ENCODE assay signal across 10 mouse cellular contexts in genomic region chrX:72788773-72789557, GRCm38 (mm10). TPM values are rescaled to one million over a fixed set of nuclear protein-coding genes. Genes with fewer than 3 reads are reported as not detected.
DNase-seq lines count a peak whose midpoint lies in the region; ATAC-seq lines count a peak whose summit lies in the region.
"Had no signal": no experiment of that assay in that cellular context is flagged by ENCODE, and none has a peak within 500 bp of the region (broad histone marks: within the 10 kb centered on the region; RNA-seq: fewer than 3 reads in every experiment).

No protein-coding gene starts in this region.

- no peaks in the 10 kb centered on the region for H3K27me3 ChIP-seq in neural tube, embryonic 11.5 days (ENCODE audit: control insufficient read depth, insufficient read depth, low read length)
- H3K27me3 ChIP-seq in hindbrain, embryonic 10.5 days (ENCODE audit: insufficient read depth, poor library complexity, severe bottlenecking): no peaks in the 10 kb centered on the region
- H3K27me3 ChIP-seq in midbrain, embryonic 11.5 days (ENCODE audit: control insufficient read depth, insufficient read depth, low read length): no peaks in the 10 kb centered on the region
- no peaks in the 10 kb centered on the region for H3K27me3 ChIP-seq in heart, embryonic 10.5 days (ENCODE audit: insufficient read depth, poor library complexity, severe bottlenecking)
- H3K27me3 ChIP-seq: embryonic facial prominence, embryonic 12.5 days had no signal

- no peaks in the 10 kb centered on the region for H3K9me3 ChIP-seq in neural tube, embryonic 11.5 days (ENCODE audit: control insufficient read depth, low read length)
- no peaks in the 10 kb centered on the region for H3K9me3 ChIP-seq in hindbrain, embryonic 10.5 days
- H3K9me3 ChIP-seq in midbrain, embryonic 11.5 days (ENCODE audit: control insufficient read depth, low read length): no peaks in the 10 kb centered on the region
- H3K9me3 ChIP-seq in heart, embryonic 10.5 days: no peaks in the 10 kb centered on the region
- H3K9me3 ChIP-seq: embryonic facial prominence, embryonic 12.5 days had no signal

- H3K27ac ChIP-seq in neural tube, embryonic 11.5 days (ENCODE audit: low read depth, low read length): no peak overlapping the region
- H3K27ac ChIP-seq in hindbrain, embryonic 10.5 days: no peak overlapping the region
- H3K27ac ChIP-seq in midbrain, embryonic 11.5 days (ENCODE audit: low read depth, low read length): no peak overlapping the region
- no peak overlapping the region for H3K27ac ChIP-seq in heart, embryonic 10.5 days
- H3K27ac ChIP-seq: embryonic facial prominence, embryonic 12.5 days; macrophage had no signal

- H3K4me3 ChIP-seq in neural tube, embryonic 11.5 days (ENCODE audit: low read depth, low read length): no peak overlapping the region
- H3K4me3 ChIP-seq in hindbrain, embryonic 10.5 days: no peak overlapping the region
- no peak overlapping the region for H3K4me3 ChIP-seq in midbrain, embryonic 11.5 days (ENCODE audit: low read depth, low read length)
- no peak overlapping the region for H3K4me3 ChIP-seq in heart, embryonic 10.5 days
- H3K4me3 ChIP-seq: embryonic facial prominence, embryonic 12.5 days had no signal

- 0 out of 2 replicates have a peak, but pooled peaks have one; percentile 41 for ATAC-seq in neural tube, embryonic 11.5 days (ENCODE audit: insufficient read depth, low FRiP score, low TSS enrichment)
- peak; percentile 77; the same call in 1 of the 2 replicates for ATAC-seq in midbrain, embryonic 11.5 days (ENCODE audit: low FRiP score)

- no peak overlapping the region for H3K4me2 ChIP-seq in neural tube, embryonic 11.5 days (ENCODE audit: low read depth)
- H3K4me2 ChIP-seq in midbrain, embryonic 11.5 days: no peak overlapping the region
- H3K4me2 ChIP-seq: embryonic facial prominence, embryonic 12.5 days had no signal

- DNase-seq in neural tube, embryonic 11.5 days (ENCODE audit: low spot score): peak; percentile 13
- DNase-seq in neural tube, embryonic 10.5 days (ENCODE audit: extremely low spot score, low spot score): no peak
- DNase-seq in hindbrain, embryonic 10.5 days (ENCODE audit: low spot score): peak; percentile 18
- DNase-seq in midbrain, embryonic 11.5 days (ENCODE audit: low spot score, missing footprints): no peak
- no peak for DNase-seq in natural killer cell, adult 2 months (ENCODE audit: low spot score in 2 of 2)
- DNase-seq in adrenal gland, adult 8-10 months: no peak
- no peak for DNase-seq in heart, embryonic 10.5 days (ENCODE audit: low spot score)
- no peak for DNase-seq in kidney, adult 9 months

- H3K4me1 ChIP-seq in neural tube, embryonic 11.5 days (ENCODE audit: control insufficient read depth, insufficient read depth, low read length): no peaks in the 10 kb centered on the region
- no peaks in the 10 kb centered on the region; the same call in 1 of the 2 replicates for H3K4me1 ChIP-seq in hindbrain, embryonic 10.5 days (replicated peaks)
- H3K4me1 ChIP-seq in midbrain, embryonic 11.5 days (ENCODE audit: control insufficient read depth, insufficient read depth, low read length): no peaks in the 10 kb centered on the region
- no peaks in the 10 kb centered on the region for H3K4me1 ChIP-seq in heart, embryonic 10.5 days
- H3K4me1 ChIP-seq: embryonic facial prominence, embryonic 12.5 days had no signal

- no peaks in the 10 kb centered on the region for H3K36me3 ChIP-seq in neural tube, embryonic 11.5 days (ENCODE audit: control insufficient read depth, insufficient read depth, low read length)
- H3K36me3 ChIP-seq in hindbrain, embryonic 10.5 days: no peaks in the 10 kb centered on the region
- H3K36me3 ChIP-seq in midbrain, embryonic 11.5 days (ENCODE audit: control insufficient read depth, insufficient read depth, low read length): no peaks in the 10 kb centered on the region
- no peaks in the 10 kb centered on the region for H3K36me3 ChIP-seq in heart, embryonic 10.5 days
- H3K36me3 ChIP-seq: embryonic facial prominence, embryonic 12.5 days had no signal

- H3K9ac ChIP-seq in neural tube, embryonic 11.5 days (ENCODE audit: low read length): no peak overlapping the region
- H3K9ac ChIP-seq in midbrain, embryonic 11.5 days (ENCODE audit: low read length): no peak overlapping the region
- H3K9ac ChIP-seq: embryonic facial prominence, embryonic 12.5 days had no signal

- WGBS in neural tube, embryonic 11.5 days: 36% methylated on average over 1 of the region's 1 CpGs
- WGBS in hindbrain, embryonic 10.5 days: 21% methylated on average over 1 of the region's 1 CpGs
- 35% methylated on average over 1 of the region's 1 CpGs for WGBS in midbrain, embryonic 11.5 days
- WGBS in heart, embryonic 10.5 days: 50% methylated on average over 1 of the region's 1 CpGs

RNA-seq across cellular contexts. Expression of gene Gabrq, which starts 36.0 kb away (rescaled TPM):
- 0.81 and 1.0 TPM in 2 replicates for polyA plus RNA-seq in neural tube, embryonic 11.5 days (2014; fragmentation: Nextera tagmentation; extraction: Ambion mirVana)
- polyA plus RNA-seq in hindbrain, embryonic 10.5 days (2016; fragmentation: Nextera tagmentation; extraction: Ambion mirVana): 0.36 and 0.90 TPM in 2 replicates
- polyA plus RNA-seq in midbrain, embryonic 11.5 days (2014; fragmentation: Nextera tagmentation; extraction: Ambion mirVana): 1.1 and 1.3 TPM in 2 replicates
- total RNA-seq in adrenal gland, adult 8-10 months (2022): under 1 TPM in 3 of 4 experiments, not detected in 1; 0.12 to 0.15 (median 0.13) TPM
- 0.05 TPM in 1 of 2 replicates, not detected in the other for polyA plus RNA-seq in heart, embryonic 10.5 days (2016; fragmentation: Nextera tagmentation; extraction: Ambion mirVana)
- polyA plus RNA-seq: macrophage had no signal

Comparison
In these comparisons a context has a peak if more than half of its experiments do, and no peak if none do; other contexts are left out.
1. DNase-seq: peak in neural tube, embryonic 11.5 days (single experiment) and hindbrain, embryonic 10.5 days (single experiment); none in neural tube, embryonic 10.5 days (single experiment), midbrain, embryonic 11.5 days (single experiment), natural killer cell, adult 2 months (0 of 2), adrenal gland, adult 8-10 months (single experiment), heart, embryonic 10.5 days (single experiment) and kidney, adult 9 months (single experiment).